Mouse (Mus musculus) urinary bladder, postnatal 0 days (tissue): ENCODE results near the gene Gm5565. TPM values are rescaled to one million over a fixed set of nuclear protein-coding genes. Genes with fewer than 3 reads are reported as not detected.

Source experiments
- polyA plus RNA-seq: library from polyadenylated mRNA; unstranded; fragments of >200 nt; fragmentation: Nextera tagmentation; extraction: Ambion mirVana; gene quantifications from 2 replicates; pipeline ENCODE4 v1.2.1, GENCODE M21; 2015

Gene Gm5565
- not detected in 2 replicates for polyA plus RNA-seq

DNA sequence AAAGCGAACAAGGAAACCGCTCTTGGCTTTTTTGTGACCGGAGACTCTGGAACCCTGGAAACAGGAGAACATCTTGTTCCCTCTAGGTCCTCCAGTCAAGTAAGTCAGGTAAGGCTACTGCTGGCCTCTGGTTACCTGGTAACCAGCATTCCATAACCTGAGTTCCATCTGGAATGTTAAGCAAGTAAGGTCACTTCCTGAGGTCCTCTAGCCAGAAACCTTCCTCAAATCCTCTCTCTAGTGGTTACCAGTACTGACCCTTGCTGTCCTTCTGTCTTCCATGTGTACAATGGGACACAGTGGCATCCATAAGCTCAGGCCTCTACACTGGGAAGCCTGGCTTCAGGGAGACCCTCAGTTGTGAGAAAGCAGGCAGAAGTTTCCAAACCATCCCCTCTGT lies at the start of gene Gm5565:
Gene Gm5565, minus strand, starts transcription at position 101 of the 400 bp plus-strand sequence.

DNA sequence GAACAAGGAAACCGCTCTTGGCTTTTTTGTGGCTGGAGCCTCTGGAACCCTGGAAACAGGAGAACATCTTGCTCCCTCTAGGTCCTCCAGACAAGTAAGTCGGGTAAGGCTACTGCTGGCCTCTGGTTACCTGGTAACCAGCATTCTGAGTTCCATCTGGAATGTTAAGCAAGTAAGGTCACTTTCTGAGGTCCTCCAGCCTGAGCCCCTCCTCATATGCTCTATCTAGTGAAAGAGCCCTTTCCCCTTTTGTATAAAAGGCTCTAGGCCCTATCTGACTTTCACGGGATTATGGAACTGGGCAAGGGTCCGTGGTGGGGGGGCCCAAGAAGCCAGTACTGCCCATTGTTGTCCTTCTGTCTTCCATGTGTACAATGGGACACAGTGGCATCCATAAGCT lies 24.9 kb upstream of the Gm5565 start, which contains the start of gene 1700001J03Rik:
Gene 1700001J03Rik, minus strand, starts transcription at position 101 of the 400 bp plus-strand sequence.

DNA sequence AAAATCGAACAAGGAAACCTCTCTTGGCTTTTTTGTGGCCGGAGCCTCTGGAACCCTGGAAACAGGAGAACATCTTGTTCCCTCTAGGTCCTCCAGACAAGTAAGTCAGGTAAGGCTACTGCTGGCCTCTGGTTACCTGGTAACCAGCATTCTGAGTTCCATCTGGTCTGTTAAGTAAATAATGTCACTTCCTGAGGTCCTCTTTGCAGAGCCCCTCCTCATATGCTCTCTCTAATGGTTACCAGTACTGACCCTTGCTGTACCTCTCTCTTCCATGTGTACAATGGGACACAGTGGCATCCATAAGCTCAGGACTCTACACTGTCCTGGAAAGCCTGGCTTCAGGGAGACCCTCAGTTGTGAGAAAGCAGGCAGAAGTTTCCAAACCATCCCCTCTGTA lies 10.3 kb upstream of the Gm5565 start, which contains the start of gene Gm6309:
Gene Gm6309, minus strand, starts transcription at position 101 of the 400 bp plus-strand sequence.

Other genes with a start within 250 kb of the Gm5565 start
- gene Cyp3a25, start 150.9 kb downstream of the Gm5565 start, polyA plus RNA-seq, result 0.19 and 0.42 TPM in 2 replicates
- gene Cyp3a59, start 81.3 kb downstream of the Gm5565 start, polyA plus RNA-seq, result not detected in 2 replicates
- not detected in 2 replicates for gene Gm6309, start 10.2 kb upstream of the Gm5565 start, polyA plus RNA-seq
- not detected in 2 replicates for gene 1700001J03Rik, start 24.8 kb upstream of the Gm5565 start, polyA plus RNA-seq
- gene Rnf6, start 61.0 kb upstream of the Gm5565 start, polyA plus RNA-seq, result 39.4 and 44.9 TPM in 2 replicates
- gene Cdk8, start 70.7 kb upstream of the Gm5565 start, polyA plus RNA-seq, result 13.2 and 15.4 TPM in 2 replicates
- gene Wasf3, start 224.4 kb upstream of the Gm5565 start, polyA plus RNA-seq, result 0.30 and 0.34 TPM in 2 replicates